Mouse (Mus musculus) embryonic facial prominence, embryonic 11.5 days (tissue): Measurements from ENCODE around the gene Zfp952. TPM values are rescaled to one million over a fixed set of nuclear protein-coding genes. Genes with fewer than 3 reads are reported as not detected.

Source experiments
- ATAC-seq: fragments of 200-750 bp; cut with Nextera tagmentation; replicated peaks from 2 replicates; pipeline ENCODE4 v1.8.0; 2017; ENCODE audit warnings: low read depth; ENCODE audit not compliant: insufficient number of reproducible peaks, low FRiP score, low TSS enrichment
- DNase-seq: peaks from one replicate; pipeline ENCODE4 v3.0.0-alpha.2; 2015; ENCODE audit warnings: low spot score
- H3K27ac ChIP-seq: fragments of 300-500 bp; sonication (generic); replicated peaks from 2 replicates; pipeline ENCODE4 v1.5.1; 2014; ENCODE audit warnings: mild to moderate bottlenecking, low read depth, low read length, control low read depth
- H3K27me3 ChIP-seq: fragments of 300-500 bp; sonication (generic); 2 replicates; pipeline ENCODE4 v1.6.1; 2014; ENCODE audit warnings: mild to moderate bottlenecking, low read length, moderate library complexity, mixed read lengths; ENCODE audit not compliant: control insufficient read depth, insufficient read depth
- H3K36me3 ChIP-seq: fragments of 300-500 bp; sonication (generic); replicated peaks from 2 replicates; pipeline ENCODE4 v1.6.1; 2014; ENCODE audit warnings: low read depth, mild to moderate bottlenecking, low read length, moderate library complexity, mixed read lengths; ENCODE audit not compliant: control insufficient read depth, insufficient read depth
- H3K4me1 ChIP-seq: fragments of 300-500 bp; sonication (generic); 2 replicates; pipeline ENCODE4 v1.6.1; 2014; ENCODE audit warnings: low read length, mixed read lengths; ENCODE audit not compliant: control insufficient read depth, insufficient read depth
- H3K4me2 ChIP-seq: fragments of 300-500 bp; sonication (generic); 2 replicates; pipeline ENCODE4 v1.6.1; 2014; ENCODE audit warnings: low read depth, mild to moderate bottlenecking, control low read depth, low read length, moderate library complexity
- H3K4me3 ChIP-seq: fragments of 300-500 bp; sonication (generic); 2 replicates; pipeline ENCODE4 v1.5.1; 2014; ENCODE audit warnings: low read depth, low read length, control low read depth
- H3K9ac ChIP-seq: fragments of 300-500 bp; sonication (generic); replicated peaks from 2 replicates; pipeline ENCODE4 v1.6.1; 2014; ENCODE audit warnings: mild to moderate bottlenecking, control low read depth, low read length
- H3K9me3 ChIP-seq: fragments of 300-500 bp; sonication (generic); replicated peaks from 2 replicates; pipeline ENCODE4 v1.6.1; 2016; ENCODE audit warnings: mild to moderate bottlenecking, low read length, inconsistent platforms, mixed read lengths; ENCODE audit not compliant: control insufficient read depth
- WGBS: fragments of 180-500 bp; shearing (Covaris S2); extraction: QIAGEN DNeasy Blood & Tissue Kit; methylation state at CpG from one replicate; pipeline ENCODE4 v1.1.7; 2014; 5-methylcytosine and 5-hydroxymethylcytosine counted together
- polyA plus RNA-seq: library from polyadenylated mRNA; unstranded; fragments of >200 nt; fragmentation: Nextera tagmentation; extraction: Ambion mirVana; gene quantifications from 2 replicates; pipeline ENCODE4 v1.2.1, GENCODE M21; 2014

Zfp952 gene
- polyA plus RNA-seq, 1 experiment from 2014 or later, result 16.6 TPM

DNA sequence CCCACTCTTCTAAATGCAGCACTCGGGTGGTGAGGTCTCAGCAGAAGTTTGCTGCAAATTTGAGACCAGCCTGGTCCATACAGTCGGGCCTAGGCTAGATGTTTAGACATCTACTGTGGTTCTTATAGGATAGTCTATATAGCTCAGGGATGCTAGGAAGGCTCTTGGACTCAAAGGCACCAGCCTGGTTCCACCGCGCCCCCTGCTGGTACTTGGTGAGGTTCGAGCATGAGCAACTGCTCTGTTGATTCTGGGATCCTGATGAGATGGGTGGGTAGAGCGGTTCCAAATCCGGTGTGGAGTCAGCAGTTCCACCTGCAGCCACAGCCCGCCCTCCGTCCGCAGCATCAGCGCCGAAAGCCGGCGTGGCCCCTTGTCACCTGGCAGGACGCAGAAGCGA lies 41.5 kb upstream of the Zfp952 start:
- Histone ChIP-seq H3K9me3 (no peaks in the 10 kb centered on the region), H3K4me3 (no peak overlapping the region), H3K36me3 (no peaks in the 10 kb centered on the region), H3K27me3 (no peaks in the 10 kb centered on the region), H3K4me2 (no peak overlapping the region), H3K9ac (no peak overlapping the region), H3K27ac (no peak overlapping the region), H3K4me1 (no peaks in the 10 kb centered on the region)
- no peak for ATAC-seq
- 26% methylated on average over 16 of the region's 16 CpGs for WGBS
- peak; percentile 74 for DNase-seq

DNA sequence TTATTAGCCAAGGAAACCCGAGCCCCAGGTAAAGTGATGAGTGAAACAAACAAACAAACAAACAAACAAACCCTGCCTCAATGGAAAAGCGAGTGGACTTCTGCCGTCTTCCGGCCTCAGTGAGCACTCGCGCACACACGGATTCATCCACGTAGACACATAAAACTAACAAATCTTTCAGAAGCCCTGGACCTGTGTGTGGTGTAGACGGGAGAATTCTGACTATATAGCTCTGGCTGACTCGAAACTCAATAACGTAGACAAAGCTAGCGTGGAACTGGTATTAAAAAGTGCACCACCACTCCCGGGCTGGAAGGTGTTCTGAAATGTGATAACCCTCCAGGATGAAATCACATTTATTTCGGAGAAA lies 27.7 kb upstream of the Zfp952 start:
- no peaks in the 10 kb centered on the region for H3K36me3 ChIP-seq
- no peak overlapping the region for H3K27ac ChIP-seq
- no peaks in the 10 kb centered on the region for H3K27me3 ChIP-seq
- no peak; the same call in 1 of the 2 replicates for ATAC-seq
- H3K4me1 ChIP-seq, result peaks cover 5% of the 10 kb centered on the region; the same call in 1 of the 2 replicates
- H3K9ac ChIP-seq, result peak overlapping the region; percentile 61
- WGBS, result under 1% methylated on average over 14 of the region's 14 CpGs
- H3K9me3 ChIP-seq, result no peaks in the 10 kb centered on the region
- peak overlapping the region; percentile 74 for H3K4me3 ChIP-seq
- H3K4me2 ChIP-seq, result peak overlapping the region; percentile 52
- no peak for DNase-seq

DNA sequence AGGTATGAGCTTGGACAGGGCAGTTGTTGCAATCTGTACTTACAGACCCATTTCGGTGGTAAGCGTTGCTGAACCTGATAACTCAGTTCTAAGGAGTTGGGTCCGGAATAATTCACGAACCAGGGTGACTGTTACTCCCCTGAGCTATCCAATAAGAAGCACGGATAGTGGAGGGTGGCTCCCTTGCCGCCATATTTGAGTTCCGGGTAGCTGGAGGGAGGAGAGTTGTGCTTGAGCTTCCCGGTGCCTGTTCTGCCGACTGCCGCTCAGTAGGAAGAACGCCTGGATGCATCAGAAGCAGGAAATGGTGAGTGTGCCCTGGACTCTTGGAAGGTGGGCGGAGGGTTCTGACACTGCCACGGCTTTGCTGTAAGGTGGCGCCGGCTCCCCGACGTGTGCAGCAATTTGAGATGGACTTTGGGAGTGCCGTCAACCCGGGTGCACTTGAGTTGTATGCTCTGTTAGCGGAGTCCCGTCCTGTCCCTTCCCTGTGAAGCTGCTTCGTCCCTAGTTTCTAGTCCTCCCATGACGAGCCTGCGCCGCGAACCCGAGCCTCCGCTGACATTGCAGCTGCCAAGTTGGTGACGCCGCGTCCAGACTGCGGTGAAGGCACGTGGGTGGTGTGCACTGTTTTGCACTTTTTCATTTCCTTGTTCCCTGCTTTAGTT lies 27.2 kb upstream of the Zfp952 start, which contains the start of gene Zfp472:
Zfp472 (plus strand) TSS at position 192 of the 668 bp plus-strand sequence.
- H3K9me3 ChIP-seq, result no peaks in the 10 kb centered on the region
- WGBS, result under 1% methylated on average over 33 of the region's 33 CpGs
- H3K9ac ChIP-seq, result peak within 1 kb of the TSS; percentile 82
- peaks cover 5% of the 10 kb centered on the region; the same call in 1 of the 2 replicates for H3K4me1 ChIP-seq
- no peaks in the 10 kb centered on the region for H3K36me3 ChIP-seq
- DNase-seq, result peak; percentile 97
- H3K4me2 ChIP-seq, result peak within 1 kb of the TSS; percentile 64
- no peaks in the 10 kb centered on the region for H3K27me3 ChIP-seq
- H3K4me3 ChIP-seq, result peak within 1 kb of the TSS; percentile 74
- peak; percentile 99 for ATAC-seq
- H3K27ac ChIP-seq, result peak within 1 kb of the TSS; percentile 75

DNA sequence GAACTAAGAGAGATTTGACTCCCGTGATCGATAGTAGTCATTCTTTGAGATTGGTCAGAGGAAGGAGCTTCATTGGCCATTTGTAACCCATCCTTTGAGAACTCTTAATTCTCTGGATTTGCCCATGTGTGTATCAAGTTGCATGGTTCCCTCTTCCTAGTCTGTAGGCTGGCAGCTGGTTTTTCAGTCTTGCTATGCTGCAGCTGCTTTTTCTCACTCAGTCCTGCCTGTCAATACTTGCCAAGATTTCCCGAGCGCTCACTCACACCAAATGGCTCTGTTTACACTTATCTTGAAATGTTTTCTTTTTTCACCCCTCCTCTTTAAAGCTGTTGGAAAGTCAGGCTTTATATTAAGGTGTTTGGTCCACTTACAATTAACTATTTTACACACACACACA lies 11.6 kb upstream of the Zfp952 start:
- H3K9me3 ChIP-seq, result no peaks in the 10 kb centered on the region
- H3K9ac ChIP-seq, result no peak overlapping the region
- no peaks in the 10 kb centered on the region for H3K27me3 ChIP-seq
- 89% methylated on average over 4 of the region's 4 CpGs for WGBS
- no peaks in the 10 kb centered on the region for H3K4me1 ChIP-seq
- H3K4me3 ChIP-seq, result no peak overlapping the region
- no peak for ATAC-seq
- H3K36me3 ChIP-seq, result peaks cover 16% of the 10 kb centered on the region
- no peak overlapping the region for H3K27ac ChIP-seq
- no peak for DNase-seq
- H3K4me2 ChIP-seq, result no peak overlapping the region

DNA sequence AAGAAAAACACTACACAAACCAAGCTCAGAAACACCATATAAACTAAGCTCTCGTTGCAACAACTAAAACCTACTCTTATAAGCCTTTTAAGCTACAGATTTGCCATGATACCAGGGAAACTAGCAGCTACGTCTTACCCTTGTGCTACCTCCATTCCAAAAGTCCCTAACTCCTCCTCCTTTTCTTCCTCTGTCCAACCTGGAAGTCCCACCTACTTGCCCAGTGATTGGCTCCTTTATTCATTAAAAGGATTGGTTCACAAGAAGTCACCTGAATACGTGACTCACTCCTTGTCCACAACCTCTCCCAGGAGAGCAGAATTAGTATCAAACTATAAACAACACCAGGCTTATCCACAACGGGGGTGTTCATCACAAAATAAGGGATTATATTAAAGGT lies 6.6 kb upstream of the Zfp952 start:
- ATAC-seq, result no peak
- Histone ChIP-seq H3K4me1 (no peaks in the 10 kb centered on the region), H3K27ac (no peak overlapping the region), H3K4me2 (no peak overlapping the region), H3K9ac (no peak overlapping the region), H3K4me3 (no peak overlapping the region), H3K36me3 (no peaks in the 10 kb centered on the region), H3K9me3 (no peaks in the 10 kb centered on the region), H3K27me3 (no peaks in the 10 kb centered on the region)
- WGBS, result 75% methylated on average over 4 of the region's 4 CpGs
- no peak for DNase-seq

DNA sequence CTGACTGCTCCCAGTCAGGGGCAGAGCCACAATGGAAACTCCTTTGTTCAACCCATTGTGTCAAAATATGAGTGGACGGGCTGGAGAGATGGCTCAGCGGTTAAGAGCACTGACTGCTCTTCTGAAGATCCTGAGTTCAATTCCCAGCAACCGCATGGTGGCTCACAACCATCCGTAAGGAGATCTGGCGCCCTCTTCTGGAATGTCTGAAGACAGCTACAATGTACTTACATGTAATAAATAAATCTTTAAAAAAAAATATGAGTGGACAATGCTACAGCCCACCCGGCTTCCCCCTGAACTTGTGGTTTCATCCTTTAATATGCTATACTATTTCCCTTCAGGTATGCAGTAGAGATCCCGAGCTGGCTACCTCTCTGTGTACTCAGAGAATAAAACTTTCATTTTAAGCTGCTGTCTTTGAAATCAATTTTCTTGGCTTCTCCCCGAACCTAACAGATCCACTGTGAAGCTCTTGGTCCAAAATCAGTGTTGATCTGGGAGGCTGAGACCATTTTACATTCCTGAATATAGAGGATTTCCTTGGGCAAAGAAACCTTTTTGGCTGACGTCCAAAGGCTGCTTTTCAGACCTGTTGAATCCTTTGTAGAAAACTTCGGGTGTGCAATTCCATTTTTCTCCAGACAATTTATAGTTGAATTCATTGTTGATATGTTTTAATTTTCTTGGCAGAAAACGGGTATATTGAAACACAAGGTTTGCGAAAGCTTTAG lies 797 bp upstream of the Zfp952 start:
- WGBS, result 75% methylated on average over 12 of the region's 12 CpGs
- no peak for ATAC-seq

DNA sequence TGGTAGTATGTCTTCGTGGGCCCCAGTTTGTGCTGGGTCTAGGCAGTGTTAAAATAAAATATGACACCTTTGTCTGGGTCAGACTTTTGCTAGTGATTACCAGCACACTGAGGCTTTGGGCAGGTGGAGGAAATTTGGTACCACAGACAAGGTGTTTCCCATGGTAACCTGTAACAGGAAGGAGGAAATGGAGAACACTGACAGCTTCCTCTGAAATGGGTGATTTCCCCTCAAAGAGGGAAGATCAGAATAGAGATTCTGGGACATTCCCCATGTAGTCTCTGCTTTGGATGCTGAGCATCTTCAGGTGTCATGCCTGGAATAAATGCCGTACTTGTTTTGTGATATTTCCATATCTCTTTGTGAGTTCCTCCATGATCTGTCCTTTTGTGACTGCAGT lies 5.6 kb downstream of the Zfp952 start:
- ATAC-seq, result no peak
- WGBS, result 88% methylated on average over 2 of the region's 2 CpGs
- H3K36me3 ChIP-seq, result peaks cover 15% of the 10 kb centered on the region
- H3K9me3 ChIP-seq, result no peaks in the 10 kb centered on the region
- H3K4me1 ChIP-seq, result no peaks in the 10 kb centered on the region
- no peak overlapping the region for H3K9ac ChIP-seq
- no peak overlapping the region for H3K4me2 ChIP-seq
- no peaks in the 10 kb centered on the region for H3K27me3 ChIP-seq
- no peak for DNase-seq
- H3K4me3 ChIP-seq, result no peak overlapping the region
- no peak overlapping the region for H3K27ac ChIP-seq

More for the DNA sequence above, 797 bp upstream of the Zfp952 start:
- Histone ChIP-seq H3K36me3 (peaks cover 3% of the 10 kb centered on the region; the same call in 1 of the 2 replicates), H3K4me3 (no peak overlapping the region), H3K4me2 (no peak overlapping the region; the same call in 1 of the 2 replicates), H3K9me3 (no peaks in the 10 kb centered on the region), H3K4me1 (no peaks in the 10 kb centered on the region), H3K27me3 (no peaks in the 10 kb centered on the region), H3K9ac (no peak overlapping the region), H3K27ac (no peak overlapping the region)
- peak; percentile 18 for DNase-seq

DNA sequence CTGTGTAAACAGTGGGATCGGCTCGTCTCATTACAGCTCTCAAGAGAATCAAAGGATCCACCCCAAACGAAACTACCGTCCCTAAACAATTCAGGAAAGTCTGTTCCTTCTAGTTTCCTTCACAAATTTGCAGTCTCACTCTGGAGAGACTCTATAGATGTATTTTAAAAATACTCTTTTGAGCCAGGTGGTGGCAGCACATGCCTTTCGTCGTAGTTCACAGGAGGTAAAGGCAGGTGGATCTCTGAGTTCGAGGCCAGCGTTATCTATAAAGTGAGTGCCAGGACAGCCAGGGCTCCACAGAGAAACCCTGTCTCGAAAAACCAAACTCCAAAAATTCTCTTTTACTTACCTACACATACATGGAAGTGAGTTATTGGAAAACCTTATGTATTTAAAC lies 15.4 kb downstream of the Zfp952 start:
- DNase-seq (peak; percentile 7), ATAC-seq (no peak)
- H3K4me3 ChIP-seq, result no peak overlapping the region
- H3K36me3 ChIP-seq, result peaks cover 15% of the 10 kb centered on the region
- H3K4me1 ChIP-seq, result no peaks in the 10 kb centered on the region
- no peak overlapping the region for H3K4me2 ChIP-seq
- H3K27me3 ChIP-seq, result no peaks in the 10 kb centered on the region
- H3K9me3 ChIP-seq, result no peaks in the 10 kb centered on the region
- WGBS, result 53% methylated on average over 9 of the region's 9 CpGs
- H3K27ac ChIP-seq, result no peak overlapping the region
- H3K9ac ChIP-seq, result no peak overlapping the region
